Mouse (Mus musculus) brown adipose tissue, adult 24 weeks (tissue): ENCODE results near the gene Esrp2. TPM values are rescaled to one million over a fixed set of nuclear protein-coding genes. Genes with fewer than 3 reads are reported as not detected.

Experiments used
- H3K27ac ChIP-seq: fragments of 200-500 bp; replicated peaks from 2 replicates; pipeline ENCODE4 v1.5.1; 2012; ENCODE audit warnings: low read depth, mild to moderate bottlenecking, low read length
- H3K4me1 ChIP-seq: fragments of 200-500 bp; 2 replicates; pipeline ENCODE4 v1.6.1; 2012; ENCODE audit warnings: low read length, mixed read lengths; ENCODE audit not compliant: control insufficient read depth, insufficient read depth, insufficient read length
- H3K4me3 ChIP-seq: fragments of 200-500 bp; 2 replicates; pipeline ENCODE4 v1.5.1; 2012; ENCODE audit warnings: low read depth, mild to moderate bottlenecking, low read length, moderate library complexity; ENCODE audit not compliant: insufficient read depth
- polyA plus RNA-seq: library from polyadenylated mRNA; stranded (reverse); fragments of >200 nt; gene quantifications from 2 replicates; pipeline ENCODE4 v1.2.4, GENCODE M21; 2012; ENCODE audit not compliant: missing spikeins, insufficient read depth, insufficient read length

Gene Esrp2
- polyA plus RNA-seq, 1 experiment = 1.5 TPM

DNA sequence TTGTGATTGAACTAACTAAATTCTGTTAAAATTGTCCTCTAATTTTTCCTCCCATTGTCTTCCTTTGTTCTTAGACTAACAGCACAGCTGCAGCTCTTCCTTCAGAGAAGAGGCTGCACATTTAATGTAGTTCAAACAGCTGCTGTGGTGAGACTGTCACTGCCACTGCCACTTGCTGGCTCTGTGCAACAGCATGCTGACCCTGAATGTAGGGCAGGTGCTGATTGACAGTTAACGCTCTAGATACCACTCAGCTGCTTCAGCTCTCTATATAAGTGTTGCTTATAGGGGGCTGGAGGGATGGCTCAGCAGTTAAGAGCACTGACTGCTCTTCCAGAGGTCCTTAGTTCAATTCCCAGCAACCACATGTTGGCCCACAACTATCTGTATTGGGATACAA is 24.3 kb downstream of the Esrp2 start:
- Histone ChIP-seq H3K4me3 (no peak overlapping the region), H3K4me1 (no peaks in the 10 kb centered on the region), H3K27ac (no peak overlapping the region)

DNA sequence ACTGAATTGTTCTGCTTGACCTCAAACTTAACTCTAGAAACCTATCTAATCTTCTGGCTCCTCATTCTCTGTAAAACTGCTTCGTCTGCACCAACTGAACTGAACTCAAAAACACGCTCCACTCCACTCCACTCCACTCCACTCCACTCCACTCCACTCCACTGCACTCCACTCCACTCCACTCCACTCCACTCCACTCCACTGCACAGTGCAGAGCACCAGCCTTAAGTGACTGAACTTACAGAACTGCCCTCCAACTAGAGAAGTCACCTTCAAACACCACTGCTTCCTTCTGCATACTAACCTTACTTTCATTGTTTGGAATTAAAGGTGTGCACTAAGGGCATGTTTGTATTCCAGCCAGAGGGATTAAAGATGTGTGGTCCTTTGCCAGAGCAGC is 24.7 kb downstream of the Esrp2 start:
- H3K4me1 ChIP-seq = no peaks in the 10 kb centered on the region
- no peak overlapping the region for H3K27ac ChIP-seq
- no peak overlapping the region for H3K4me3 ChIP-seq

DNA sequence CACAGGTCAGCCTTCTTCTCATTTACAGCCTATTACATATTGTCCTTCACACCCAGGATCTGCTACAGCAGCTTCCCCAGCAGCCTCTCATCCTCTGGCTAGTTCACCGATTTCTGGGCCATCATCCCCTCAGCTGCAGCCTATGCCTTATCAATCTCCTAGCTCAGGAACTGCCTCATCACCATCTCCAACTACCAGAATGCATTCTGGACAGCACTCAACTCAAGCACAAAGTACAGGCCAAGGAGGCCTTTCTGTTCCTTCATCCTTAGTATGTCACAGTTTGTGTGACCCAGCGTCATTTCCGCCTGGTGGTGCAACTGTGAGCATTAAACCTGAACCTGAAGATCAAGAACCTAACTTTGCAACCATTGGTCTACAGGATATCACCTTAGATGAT is 28.0 kb downstream of the Esrp2 start:
- Histone ChIP-seq H3K27ac (no peak overlapping the region), H3K4me1 (no peaks in the 10 kb centered on the region), H3K4me3 (no peak overlapping the region)

DNA sequence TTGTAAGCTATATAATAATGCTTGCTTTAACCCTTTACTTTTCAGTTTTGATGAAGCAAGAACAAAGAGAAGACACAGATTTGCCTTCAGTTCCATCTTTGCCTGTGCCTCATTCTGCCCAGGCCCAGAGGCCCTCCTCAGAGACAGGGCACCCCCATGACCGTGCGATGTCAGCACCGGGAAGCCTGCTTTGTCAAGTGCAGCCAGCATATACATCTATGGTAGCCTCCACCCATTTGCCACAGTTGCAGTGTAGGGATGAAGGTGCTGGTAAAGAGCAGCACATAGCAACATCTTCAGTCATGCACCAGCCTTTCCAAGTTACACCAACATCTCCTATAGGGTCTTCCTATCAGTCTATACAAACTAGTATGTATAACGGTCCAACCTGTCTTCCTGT is 28.7 kb downstream of the Esrp2 start:
- H3K4me3 ChIP-seq = no peak overlapping the region
- no peaks in the 10 kb centered on the region for H3K4me1 ChIP-seq
- H3K27ac ChIP-seq = no peak overlapping the region

DNA sequence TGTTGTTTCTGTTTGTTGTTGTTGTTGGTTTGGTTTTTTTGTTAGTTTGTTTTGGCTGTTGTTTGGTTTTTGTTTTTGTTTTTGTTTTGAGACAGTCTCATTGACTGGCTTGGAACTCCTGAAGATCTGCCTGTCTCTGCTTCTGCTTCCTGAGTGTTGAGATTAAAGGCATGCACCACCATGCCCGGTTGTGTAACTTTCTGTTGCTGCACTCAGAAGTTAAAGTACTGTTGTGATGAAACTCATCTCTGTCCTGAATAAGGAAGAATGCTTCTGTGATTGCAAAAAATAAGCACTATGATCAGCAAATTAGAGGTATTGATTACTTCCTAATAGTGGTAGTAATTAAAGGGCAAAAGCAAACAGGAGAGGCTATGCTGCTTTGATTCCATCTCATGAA is 30.6 kb downstream of the Esrp2 start:
- Histone ChIP-seq H3K4me1 (no peaks in the 10 kb centered on the region), H3K4me3 (no peak overlapping the region), H3K27ac (no peak overlapping the region)

DNA sequence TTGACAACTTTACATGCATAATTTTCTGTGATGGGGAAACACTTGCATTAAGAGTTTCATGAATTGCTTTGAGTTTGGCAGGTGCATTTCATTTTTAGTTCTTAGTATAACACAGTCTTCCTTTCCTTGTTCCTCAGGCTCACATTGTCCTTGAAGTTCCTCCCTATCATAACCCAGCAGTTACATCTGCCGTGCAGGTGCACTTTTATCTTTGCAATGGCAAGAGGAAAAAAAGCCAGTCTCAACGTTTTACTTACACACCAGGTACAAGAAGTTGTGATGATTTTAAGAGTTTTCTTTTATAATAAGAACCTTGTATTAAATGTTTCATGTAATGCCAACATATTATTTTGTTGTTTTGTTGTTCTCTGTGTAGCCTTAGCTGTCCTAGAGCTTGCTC is 32.9 kb downstream of the Esrp2 start:
- no peak overlapping the region for H3K27ac ChIP-seq
- H3K4me1 ChIP-seq = no peaks in the 10 kb centered on the region
- H3K4me3 ChIP-seq = no peak overlapping the region

DNA sequence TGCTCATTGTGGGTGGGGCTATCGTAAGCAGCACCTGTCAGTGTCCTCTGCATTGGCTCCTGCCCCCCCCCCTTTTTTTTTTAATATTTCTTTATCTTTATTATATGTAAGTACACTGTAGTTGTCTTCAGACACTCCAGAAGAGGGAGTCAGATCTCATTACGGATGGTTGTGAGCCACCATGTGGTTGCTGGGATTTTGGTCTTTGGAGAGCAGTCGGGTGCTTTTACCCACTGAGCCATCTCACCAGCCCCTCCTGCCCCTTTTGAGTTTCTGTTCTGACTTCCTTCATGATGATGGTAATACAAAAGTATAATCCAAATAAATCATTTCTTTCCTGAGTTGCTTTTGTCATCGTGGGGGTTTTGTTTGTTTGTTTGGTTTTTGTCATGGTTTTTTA is 34.5 kb downstream of the Esrp2 start:
- Histone ChIP-seq H3K27ac (no peak overlapping the region), H3K4me1 (no peaks in the 10 kb centered on the region), H3K4me3 (no peak overlapping the region)

Other genes with a start within 250 kb of the Esrp2 start
- not detected in 2 replicates for gene Nrn1l, start 243.4 kb downstream of the Esrp2 start, polyA plus RNA-seq
- gene Pskh1, start 236.5 kb downstream of the Esrp2 start, polyA plus RNA-seq = 15.8 and 18.0 TPM in 2 replicates
- gene Ctrl, start 203.1 kb downstream of the Esrp2 start, polyA plus RNA-seq = not detected in 2 replicates
- 50.1 and 59.6 TPM in 2 replicates for gene Psmb10, start 198.5 kb downstream of the Esrp2 start, polyA plus RNA-seq
- not detected in 2 replicates for gene Lcat, start 193.6 kb downstream of the Esrp2 start, polyA plus RNA-seq
- gene Slc12a4, start 170.9 kb downstream of the Esrp2 start, polyA plus RNA-seq = 5.8 and 11.4 TPM in 2 replicates
- gene Dpep3, start 157.5 kb downstream of the Esrp2 start, polyA plus RNA-seq = not detected in 2 replicates
- gene Dus2, start 145.6 kb downstream of the Esrp2 start, polyA plus RNA-seq = 11.8 and 12.8 TPM in 2 replicates
- gene Dpep2nb, start 131.0 kb downstream of the Esrp2 start, polyA plus RNA-seq = not detected in 2 replicates
- gene Ddx28, start 125.1 kb downstream of the Esrp2 start, polyA plus RNA-seq = 7.1 TPM in 2 replicates
- gene Nfatc3, start 78.1 kb downstream of the Esrp2 start, polyA plus RNA-seq = 17.4 and 28.2 TPM in 2 replicates
- 7.8 and 13.4 TPM in 2 replicates for gene Pla2g15, start 13.4 kb upstream of the Esrp2 start, polyA plus RNA-seq
- 24.6 and 40.2 TPM in 2 replicates for gene Slc7a6, start 31.9 kb upstream of the Esrp2 start, polyA plus RNA-seq
- 13.1 and 15.2 TPM in 2 replicates for gene Slc7a6os, start 74.0 kb upstream of the Esrp2 start, polyA plus RNA-seq
- 8.0 and 16.7 TPM in 2 replicates for gene Prmt7, start 74.0 kb upstream of the Esrp2 start, polyA plus RNA-seq
- gene Smpd3, start 201.0 kb upstream of the Esrp2 start, polyA plus RNA-seq = 0.95 and 1.0 TPM in 2 replicates